Mouse (Mus musculus) kidney, postnatal 25 days (tissue): ENCODE results near the gene Mrpl57.
A peak's percentile ranks its signal among the peaks of the same experiment; 100 is the strongest.

Experiments
- DNase-seq, 2 experiments: peaks; one replicate each; pipeline ENCODE4 v3.0.0; 2021; ENCODE audit warnings: mixed read lengths in 2 of 2

The Mrpl57 gene

GRCm38 (mm10) chr14:57861987-57862412, 36.0 kb downstream of the Mrpl57 start:
- DNase-seq, result no peak

GRCm38 (mm10) chr14:57863129-57863528, 37.1 kb downstream of the Mrpl57 start:
- DNase-seq, result peak in 1 of 2 experiments; percentile 45

- DNase-seq, result no peak
These were observed 39.2 kb downstream of the Mrpl57 start for GRCm38 (mm10) chr14:57865256-57865655.

GRCm38 (mm10) chr14:57866676-57867276, 40.7 kb downstream of the Mrpl57 start:
- no peak for DNase-seq

- DNase-seq, result no peak
These were observed 51.9 kb downstream of the Mrpl57 start for GRCm38 (mm10) chr14:57877921-57878320.
